Mouse (Mus musculus) limb, embryonic 15.5 days (tissue): ENCODE data around the gene Hkdc1. TPM values are rescaled to one million over a fixed set of nuclear protein-coding genes. Genes with fewer than 3 reads are reported as not detected.

Source experiments
- ATAC-seq: fragments of 200-750 bp; cut with Nextera tagmentation; 2 replicates; pipeline ENCODE4 v1.8.0; 2017; ENCODE audit warnings: low read depth, moderate TSS enrichment; ENCODE audit not compliant: insufficient number of reproducible peaks, low FRiP score, low TSS enrichment
- H3K27ac ChIP-seq: fragments of 300-500 bp; sonication (generic); 2 replicates; pipeline ENCODE4 v1.5.1; 2015; ENCODE audit warnings: moderate library complexity, mild to moderate bottlenecking, inconsistent platforms
- H3K27me3 ChIP-seq: fragments of 300-500 bp; sonication (generic); 2 replicates; pipeline ENCODE4 v1.6.1; 2015; ENCODE audit warnings: inconsistent platforms
- H3K36me3 ChIP-seq: fragments of 300-500 bp; sonication (generic); 2 replicates; pipeline ENCODE4 v1.6.1; 2015; ENCODE audit warnings: inconsistent platforms
- H3K4me1 ChIP-seq: fragments of 300-500 bp; sonication (generic); 2 replicates; pipeline ENCODE4 v1.6.1; 2015; ENCODE audit warnings: inconsistent platforms
- H3K4me2 ChIP-seq: fragments of 300-500 bp; sonication (generic); 2 replicates; pipeline ENCODE4 v1.6.1; 2015; ENCODE audit warnings: mild to moderate bottlenecking, inconsistent platforms
- H3K4me3 ChIP-seq: fragments of 300-500 bp; sonication (generic); 2 replicates; pipeline ENCODE4 v1.5.1; 2015; ENCODE audit warnings: mild to moderate bottlenecking, inconsistent platforms
- H3K9ac ChIP-seq: fragments of 300-500 bp; sonication (generic); 2 replicates; pipeline ENCODE4 v1.6.1; 2015; ENCODE audit warnings: inconsistent platforms
- H3K9me3 ChIP-seq: fragments of 300-500 bp; sonication (generic); 2 replicates; pipeline ENCODE4 v1.6.1; 2016; ENCODE audit warnings: inconsistent platforms
- WGBS: fragments of 180-500 bp; shearing (Covaris S2); methylation state at CpG from one replicate; pipeline ENCODE4 v1.1.7; 2015; 5-methylcytosine and 5-hydroxymethylcytosine counted together
- polyA plus RNA-seq: library from polyadenylated mRNA; unstranded; fragments of >200 nt; fragmentation: Nextera tagmentation; extraction: Ambion mirVana; gene quantifications from 2 replicates; pipeline ENCODE4 v1.2.1, GENCODE M21; 2015

The Hkdc1 gene
- polyA plus RNA-seq, 1 experiment from 2014 or later = 3.2 TPM

GRCm38 (mm10) chr10:62358827-62359226 is 63.5 kb downstream of the Hkdc1 start:
- Histone ChIP-seq H3K27ac (no peak overlapping the region), H3K4me1 (0 out of 2 replicates have a peak, but pooled peaks cover 2% of the 10 kb centered on the region), H3K4me3 (no peak overlapping the region), H3K27me3 (no peaks in the 10 kb centered on the region), H3K4me2 (no peak overlapping the region), H3K9ac (no peak overlapping the region), H3K9me3 (no peaks in the 10 kb centered on the region), H3K36me3 (no peaks in the 10 kb centered on the region)
- ATAC-seq = no peak
- WGBS = 92% methylated on average over 7 of the region's 7 CpGs

GRCm38 (mm10) chr10:62356105-62356730 is 66.1 kb downstream of the Hkdc1 start:
- Histone ChIP-seq H3K27ac (no peak overlapping the region), H3K4me2 (no peak overlapping the region), H3K4me3 (no peak overlapping the region), H3K9me3 (no peaks in the 10 kb centered on the region), H3K27me3 (no peaks in the 10 kb centered on the region), H3K9ac (no peak overlapping the region), H3K4me1 (0 out of 2 replicates have a peak, but pooled peaks cover 2% of the 10 kb centered on the region), H3K36me3 (no peaks in the 10 kb centered on the region)
- 63% methylated on average over 17 of the region's 17 CpGs for WGBS
- ATAC-seq = no peak

- Histone ChIP-seq H3K36me3 (no peaks in the 10 kb centered on the region), H3K9me3 (no peaks in the 10 kb centered on the region), H3K4me3 (no peak overlapping the region), H3K4me2 (no peak overlapping the region), H3K9ac (no peak overlapping the region), H3K27me3 (no peaks in the 10 kb centered on the region), H3K4me1 (peaks cover 8% of the 10 kb centered on the region), H3K27ac (no peak overlapping the region)
- no peak for ATAC-seq
- WGBS = 71% methylated on average over 5 of the region's 5 CpGs
Measured at GRCm38 (mm10) chr10:62345147-62345546, 77.1 kb downstream of the Hkdc1 start.

- peaks cover 12% of the 10 kb centered on the region for H3K4me1 ChIP-seq
- H3K4me3 ChIP-seq = no peak overlapping the region
- no peaks in the 10 kb centered on the region for H3K27me3 ChIP-seq
- 72% methylated on average over 9 of the region's 9 CpGs for WGBS
- ATAC-seq = no peak
- no peak overlapping the region for H3K9ac ChIP-seq
- H3K4me2 ChIP-seq = no peak overlapping the region
- H3K27ac ChIP-seq = no peak overlapping the region
- H3K9me3 ChIP-seq = no peaks in the 10 kb centered on the region
- no peaks in the 10 kb centered on the region for H3K36me3 ChIP-seq
Measured at GRCm38 (mm10) chr10:62344004-62344752, 78.1 kb downstream of the Hkdc1 start.

- Histone ChIP-seq H3K36me3 (no peaks in the 10 kb centered on the region), H3K4me1 (peaks cover 27% of the 10 kb centered on the region), H3K9me3 (no peaks in the 10 kb centered on the region), H3K4me2 (no peak overlapping the region), H3K27me3 (no peaks in the 10 kb centered on the region), H3K9ac (no peak overlapping the region), H3K27ac (no peak overlapping the region), H3K4me3 (no peak overlapping the region)
- WGBS = 91% methylated on average over 6 of the region's 6 CpGs
- ATAC-seq = no peak
Measured at GRCm38 (mm10) chr10:62342512-62342911, 79.8 kb downstream of the Hkdc1 start.

GRCm38 (mm10) chr10:62341956-62342355 is 80.3 kb downstream of the Hkdc1 start:
- 79% methylated on average over 4 of the region's 4 CpGs for WGBS
- Histone ChIP-seq H3K36me3 (no peaks in the 10 kb centered on the region), H3K9me3 (no peaks in the 10 kb centered on the region), H3K27ac (no peak overlapping the region), H3K27me3 (no peaks in the 10 kb centered on the region), H3K4me1 (peaks cover 32% of the 10 kb centered on the region), H3K9ac (no peak overlapping the region), H3K4me3 (no peak overlapping the region), H3K4me2 (no peak overlapping the region)
- ATAC-seq = no peak

DNA sequence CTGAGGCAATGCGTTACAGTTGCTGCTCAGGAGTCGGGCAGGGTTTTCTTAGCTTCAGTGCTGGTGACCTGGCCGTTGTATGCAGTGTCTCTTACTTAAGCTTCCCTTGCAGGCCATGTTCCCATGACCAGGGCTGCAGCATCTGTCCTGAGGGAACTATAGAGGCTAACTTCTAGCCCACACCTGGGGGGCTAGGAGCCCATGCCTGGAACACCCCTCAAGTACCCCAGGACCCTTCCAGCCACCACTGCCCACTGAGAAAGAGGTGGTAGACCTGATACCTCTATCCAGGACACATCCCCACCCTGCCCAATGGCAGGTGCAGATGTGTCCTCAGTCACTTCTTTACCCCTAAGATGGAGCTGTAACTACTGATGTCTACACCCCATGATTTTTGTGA is 81.3 kb downstream of the Hkdc1 start:
- Histone ChIP-seq H3K9ac (peak overlapping the region; percentile 55), H3K27ac (peak overlapping the region; percentile 92), H3K4me1 (peaks cover 42% of the 10 kb centered on the region), H3K36me3 (no peaks in the 10 kb centered on the region), H3K9me3 (no peaks in the 10 kb centered on the region), H3K4me3 (peak overlapping the region; percentile 80), H3K4me2 (peak overlapping the region; percentile 83), H3K27me3 (no peaks in the 10 kb centered on the region)
- 26% methylated on average over 3 of the region's 3 CpGs for WGBS
- ATAC-seq = no peak

- Histone ChIP-seq H3K4me1 (peaks cover 50% of the 10 kb centered on the region), H3K4me2 (peak overlapping the region; percentile 83), H3K4me3 (peak overlapping the region; percentile 80), H3K9ac (peak overlapping the region; percentile 55), H3K36me3 (no peaks in the 10 kb centered on the region), H3K9me3 (no peaks in the 10 kb centered on the region), H3K27me3 (no peaks in the 10 kb centered on the region), H3K27ac (peak overlapping the region; percentile 92)
- WGBS = under 1% methylated on average over 38 of the region's 38 CpGs
- ATAC-seq = peak; percentile 95
Measured at GRCm38 (mm10) chr10:62340095-62340731, 82.1 kb downstream of the Hkdc1 start.

DNA sequence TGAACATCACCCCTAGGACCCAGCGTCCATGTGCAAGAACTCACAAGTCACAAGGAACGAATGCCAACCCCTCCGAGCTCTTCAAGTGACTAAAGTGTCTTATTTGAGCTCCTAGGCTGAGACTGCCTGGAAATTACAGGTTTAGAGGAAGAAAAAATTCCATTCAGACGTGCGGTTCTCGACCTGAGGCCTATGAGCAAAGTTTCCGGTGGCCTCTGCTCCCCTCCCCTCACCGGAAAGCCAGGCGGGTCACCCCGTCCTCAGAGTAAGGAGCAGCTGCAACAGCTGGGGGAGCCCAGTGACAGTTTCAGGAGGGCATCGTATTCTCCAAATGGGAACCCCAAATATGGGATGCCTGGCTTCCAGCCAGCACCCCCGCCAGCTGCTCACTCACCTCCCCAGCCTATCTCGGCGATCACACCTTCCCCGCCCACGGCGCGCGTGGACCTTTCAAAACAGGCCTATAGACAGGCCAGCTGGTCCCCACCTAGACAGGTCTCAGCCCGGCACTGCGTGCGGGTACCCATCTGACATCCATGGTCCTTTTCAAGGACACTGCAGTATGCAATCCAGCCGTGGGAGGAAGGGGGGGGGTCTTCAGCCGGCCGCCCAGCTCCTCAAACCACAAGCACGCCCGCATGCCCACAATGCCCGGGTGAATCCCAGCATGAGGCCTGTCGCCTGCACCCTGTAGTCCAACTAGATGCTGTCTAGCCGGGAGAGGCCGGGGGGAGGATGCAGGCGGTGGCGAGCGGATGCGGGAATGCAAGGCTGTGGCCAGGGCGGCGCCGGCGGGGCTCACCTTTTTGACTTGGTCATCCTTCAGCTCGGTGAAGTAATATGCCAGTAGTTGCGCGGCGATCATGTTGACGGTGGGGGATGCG is 82.8 kb downstream of the Hkdc1 start:
- peak overlapping the region; percentile 92 for H3K27ac ChIP-seq
- peak overlapping the region; percentile 83 for H3K4me2 ChIP-seq
- peak; percentile 18 for ATAC-seq
- H3K4me3 ChIP-seq = peak overlapping the region; percentile 80
- H3K27me3 ChIP-seq = no peaks in the 10 kb centered on the region
- 1% methylated on average over 45 of the region's 45 CpGs for WGBS
- no peaks in the 10 kb centered on the region for H3K36me3 ChIP-seq
- H3K9me3 ChIP-seq = no peaks in the 10 kb centered on the region
- peak overlapping the region; percentile 52 for H3K9ac ChIP-seq
- H3K4me1 ChIP-seq = peaks cover 55% of the 10 kb centered on the region

DNA sequence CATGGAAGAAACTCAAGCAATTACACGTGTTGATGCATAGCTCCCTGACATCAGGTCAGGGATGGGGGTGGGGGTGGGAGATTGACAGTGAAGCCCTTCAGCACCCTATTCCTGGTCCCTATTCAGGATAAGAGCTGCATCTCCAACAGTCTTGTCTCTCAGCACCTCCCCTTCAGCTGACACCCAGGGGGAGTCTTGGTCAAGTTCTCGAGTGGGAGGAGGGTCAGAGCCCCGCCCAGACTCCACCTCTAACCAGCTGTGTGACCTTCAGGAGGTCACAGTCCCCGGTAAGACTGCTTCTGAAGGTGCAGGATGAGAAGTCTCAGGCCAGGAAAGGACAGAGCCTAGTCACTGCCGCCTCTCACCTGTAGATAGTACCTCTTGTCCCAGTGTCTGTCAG is 83.7 kb downstream of the Hkdc1 start:
- H3K9ac ChIP-seq = 0 out of 2 replicates have a peak overlapping the region, but pooled peaks have one; percentile 52
- no peak for ATAC-seq
- WGBS = 39% methylated on average over 5 of the region's 5 CpGs
- H3K4me1 ChIP-seq = peaks cover 55% of the 10 kb centered on the region
- H3K27me3 ChIP-seq = no peaks in the 10 kb centered on the region
- H3K27ac ChIP-seq = peak overlapping the region; percentile 92
- no peaks in the 10 kb centered on the region for H3K9me3 ChIP-seq
- no peaks in the 10 kb centered on the region for H3K36me3 ChIP-seq
- peak overlapping the region; percentile 83 for H3K4me2 ChIP-seq
- peak overlapping the region; percentile 80 for H3K4me3 ChIP-seq

- H3K4me1 ChIP-seq = peaks cover 55% of the 10 kb centered on the region
- no peaks in the 10 kb centered on the region for H3K27me3 ChIP-seq
- no peaks in the 10 kb centered on the region for H3K9me3 ChIP-seq
- H3K4me2 ChIP-seq = peak overlapping the region; percentile 83
- H3K27ac ChIP-seq = peak overlapping the region; percentile 17; the same call in 1 of the 2 replicates
- peak overlapping the region; percentile 80; the same call in 1 of the 2 replicates for H3K4me3 ChIP-seq
- no peak overlapping the region for H3K9ac ChIP-seq
- no peaks in the 10 kb centered on the region for H3K36me3 ChIP-seq
- 43% methylated on average over 9 of the region's 9 CpGs for WGBS
- ATAC-seq = no peak
Measured at GRCm38 (mm10) chr10:62338176-62338575, 84.1 kb downstream of the Hkdc1 start.
